8 mouse cellular contexts compared by ENCODE assay signal in genomic region chr5:88887556-88888412, GRCm38 (mm10). TPM values are rescaled to one million over a fixed set of nuclear protein-coding genes. Genes with fewer than 3 reads are reported as not detected.
DNase-seq lines count a peak whose midpoint lies in the region; ATAC-seq and TF ChIP-seq lines count a peak whose summit lies in the region.

No protein-coding gene starts in this region.

- TF ChIP-seq EP300 in heart, adult 2 months (IDR thresholded peaks at IDR 0.05; ENCODE audit: insufficient read depth, low read depth, low read length), result no peak

- peak; percentile 39 for ATAC-seq in lung, embryonic 14.5 days (ENCODE audit: insufficient read depth)

- WGBS in cerebellum, adult 2 months, result under 1% methylated on average over 29 of the region's 29 CpGs
- 2% methylated on average over 29 of the region's 29 CpGs for WGBS in heart, adult 2 months
- WGBS in lung, embryonic 14.5 days, result under 1% methylated on average over 29 of the region's 29 CpGs

- peak overlapping the region; percentile 72 for H3K27ac ChIP-seq in cerebellum, adult 2 months (ENCODE audit: insufficient read depth, low read length)
- peak overlapping the region; percentile 59; the same call in 1 of the 2 replicates for H3K27ac ChIP-seq in heart, adult 2 months
- peak overlapping the region; percentile 36; the same call in 1 of the 2 replicates for H3K27ac ChIP-seq in lung, embryonic 14.5 days (ENCODE audit: low read depth)

- TF ChIP-seq CTCF in cerebellum, adult 2 months (IDR thresholded peaks at IDR 0.05; ENCODE audit: borderline replicate concordance, insufficient read depth, low read depth, low read length), result no peak
- TF ChIP-seq CTCF in heart, adult 2 months (IDR thresholded peaks at IDR 0.05), result no peak
- no peak for TF ChIP-seq CTCF in lung, embryonic 14.5 days (IDR thresholded peaks at IDR 0.05; ENCODE audit: low read depth)

- peak overlapping the region; percentile 91 for H3K9ac ChIP-seq in heart, adult 2 months (ENCODE audit: low read depth, low read length)
- H3K9ac ChIP-seq in lung, embryonic 14.5 days, result peak overlapping the region; percentile 83

- no peak for TF ChIP-seq POLR2A in cerebellum, adult 2 months (IDR thresholded peaks at IDR 0.05; ENCODE audit: borderline replicate concordance, insufficient read depth, low read length)
- TF ChIP-seq POLR2A in heart, adult 2 months (IDR thresholded peaks at IDR 0.05; ENCODE audit: insufficient read depth, low read depth, low read length), result no peak

- peak; percentile 8 for DNase-seq in right cerebral cortex, postnatal 14 days
- no peak for DNase-seq in right cerebral cortex, adult 2 months (ENCODE audit: low spot score in 2 of 2)
- peak; percentile 64 to 72 for DNase-seq in cerebellum, adult 2 months
- peak; percentile 12 to 27 for DNase-seq in heart, adult 2 months
- DNase-seq in kidney, adult 18-20 months, result peak; percentile 42
- DNase-seq in lung, embryonic 14.5 days, result peak; percentile 57
- DNase-seq in retina, embryonic 14.5 days (ENCODE audit: low spot score), result peak; percentile 42
- no peak for DNase-seq in spleen, adult 12 weeks (ENCODE audit: low spot score)

- no peaks in the 10 kb centered on the region for H3K79me2 ChIP-seq in heart, adult 2 months (replicated peaks; ENCODE audit: control insufficient read depth, insufficient read depth, low read length)

- H3K27me3 ChIP-seq in cerebellum, adult 2 months (ENCODE audit: control insufficient read depth, insufficient read depth, low read length), result no peaks in the 10 kb centered on the region
- H3K27me3 ChIP-seq in heart, adult 2 months (ENCODE audit: control insufficient read depth, insufficient read depth, low read length), result no peaks in the 10 kb centered on the region
- H3K27me3 ChIP-seq in lung, embryonic 14.5 days (ENCODE audit: insufficient read depth, low read length), result no peaks in the 10 kb centered on the region

- H3K4me2 ChIP-seq in lung, embryonic 14.5 days, result peak overlapping the region; percentile 84

- H3K9me3 ChIP-seq in lung, embryonic 14.5 days (ENCODE audit: low read depth, low read length), result no peaks in the 10 kb centered on the region

- H3K36me3 ChIP-seq in heart, adult 2 months (ENCODE audit: control insufficient read depth, insufficient read depth, low read length), result no peaks in the 10 kb centered on the region
- H3K36me3 ChIP-seq in lung, embryonic 14.5 days (ENCODE audit: insufficient read depth), result no peaks in the 10 kb centered on the region

- intact Hi-C loops in heart, adult 2 months (cut with DNase I), result no loop called here

- H3K4me3 ChIP-seq in cerebellum, adult 2 months (replicated peaks; ENCODE audit: insufficient read depth, low read depth, low read length), result peak overlapping the region; percentile 75
- peak overlapping the region; percentile 67 for H3K4me3 ChIP-seq in heart, adult 2 months
- H3K4me3 ChIP-seq in lung, embryonic 14.5 days (ENCODE audit: low read depth, low read length), result peak overlapping the region; percentile 77

- peaks cover 17% of the 10 kb centered on the region; the same call in 1 of the 2 replicates for H3K4me1 ChIP-seq in cerebellum, adult 2 months (ENCODE audit: control insufficient read depth, insufficient read depth, low read length)
- peaks cover 1% of the 10 kb centered on the region; the same call in 1 of the 2 replicates for H3K4me1 ChIP-seq in heart, adult 2 months (ENCODE audit: control insufficient read depth, insufficient read depth, low read length)
- no peaks in the 10 kb centered on the region; the same call in 1 of the 2 replicates for H3K4me1 ChIP-seq in lung, embryonic 14.5 days (ENCODE audit: insufficient read depth)

RNA-seq across cellular contexts. Expression of gene Slc4a4, which starts 1.2 kb away (rescaled TPM):
- polyA plus RNA-seq in cerebellum, adult 2 months (2012; rRNA removed), result 114 and 118 TPM in 2 replicates
- 10 to 100 TPM; 19.4 to 25.5 TPM for total RNA-seq in heart, adult 2 months (2021)
- polyA plus RNA-seq in heart, adult 2 months (2012; rRNA removed), result 4.9 and 9.3 TPM in 2 replicates
- polyA plus RNA-seq in lung, embryonic 14.5 days (2014; fragmentation: Nextera tagmentation; extraction: Ambion mirVana), result 5.2 and 5.6 TPM in 2 replicates

Comparison
In these comparisons a context has a peak if more than half of its experiments do, and no peak if none do; other contexts are left out.
1. DNase-seq: peak in right cerebral cortex, postnatal 14 days (single experiment), cerebellum, adult 2 months (2 of 2), heart, adult 2 months (2 of 2), kidney, adult 18-20 months (single experiment), lung, embryonic 14.5 days (single experiment) and retina, embryonic 14.5 days (single experiment); none in right cerebral cortex, adult 2 months (0 of 2) and spleen, adult 12 weeks (single experiment).
2. RNA of gene Slc4a4, which starts 1.2 kb away (polyA plus RNA-seq): 114 to 118 TPM in cerebellum, adult 2 months; 5.2 to 5.6 TPM in lung, embryonic 14.5 days and 4.9 to 9.3 TPM in heart, adult 2 months; every median in the first group is over 10 times any median in the second.
3. Peak in every context shown above with its lines, with median percentiles within 50 percentile points of each other: H3K27ac ChIP-seq and H3K4me3 ChIP-seq.